Mouse (Mus musculus): ENCODE measurements at regions not wholly inside any gene's neighbourhood (a gene's known extent, or its start where the extent isn't known, plus 50 kb on each side); places are given as distances from the start of the nearest gene placed in this dataset.

GRCm38 (mm10) chr3:40262536-40262935 is 268.6 kb upstream of the Intu start:
- no peak for TF ChIP-seq POLR2A (IDR thresholded peaks at IDR 0.05; ENCODE audit: control insufficient read depth, low read depth, low read length)
- no peak for TF ChIP-seq CTCF (IDR thresholded peaks at IDR 0.05; ENCODE audit: control insufficient read depth, insufficient read depth, insufficient replicate concordance, low read depth, low read length)

Data from testis, adult 2 months (tissue).